Mouse (Mus musculus) megakaryocyte, embryonic 14.5 days (primary cell): ENCODE results near the gene Afdn.

ENCODE experiments used
- FLI1 ChIP-seq: IDR thresholded peaks from 2 replicates; pipeline ENCODE4 v1.6.1; 2012; ENCODE audit warnings: low read length, inconsistent platforms, mixed read lengths
- GATA1 ChIP-seq: IDR thresholded peaks from 3 replicates; pipeline ENCODE4 v1.6.1; 2012; ENCODE audit warnings: mixed read lengths, low read length, inconsistent platforms, borderline replicate concordance

DNA sequence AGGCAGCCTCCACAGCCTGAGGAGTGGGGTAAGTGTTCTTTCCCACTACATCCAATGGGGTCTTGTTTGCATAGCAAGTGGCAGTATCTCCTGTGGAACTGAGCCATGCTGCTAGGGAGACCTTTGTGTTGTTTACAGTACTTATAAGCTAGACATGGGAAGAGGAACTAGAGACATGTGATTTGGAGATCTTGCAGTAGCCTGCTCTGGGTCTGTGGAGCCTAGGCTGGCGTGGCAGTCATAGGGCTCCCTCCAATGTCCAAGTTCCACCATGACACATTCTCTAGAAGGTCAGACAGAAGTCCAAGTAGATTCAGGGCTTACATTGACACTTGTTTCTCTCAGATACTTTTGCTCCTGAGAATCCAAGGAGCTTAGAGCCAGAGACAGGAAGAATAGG, 180.1 kb downstream of the Afdn start:
- TF ChIP-seq GATA1 (no peak), FLI1 (no peak)
